Mouse (Mus musculus) neural tube, embryonic 10.5 days (tissue): ENCODE measurements around the gene Gm42906.

Experiments
- DNase-seq: peaks from one replicate; pipeline ENCODE4 v3.0.0-alpha.2; 2017; ENCODE audit warnings: low spot score; ENCODE audit errors: extremely low spot score

Gene Gm42906

GRCm38 (mm10) chr5:151111080-151111871, 316.7 kb downstream of the Gm42906 start:
- no peak for DNase-seq

- DNase-seq: no peak
Observed at GRCm38 (mm10) chr5:151110461-151110908, 317.5 kb downstream of the Gm42906 start.

DNA sequence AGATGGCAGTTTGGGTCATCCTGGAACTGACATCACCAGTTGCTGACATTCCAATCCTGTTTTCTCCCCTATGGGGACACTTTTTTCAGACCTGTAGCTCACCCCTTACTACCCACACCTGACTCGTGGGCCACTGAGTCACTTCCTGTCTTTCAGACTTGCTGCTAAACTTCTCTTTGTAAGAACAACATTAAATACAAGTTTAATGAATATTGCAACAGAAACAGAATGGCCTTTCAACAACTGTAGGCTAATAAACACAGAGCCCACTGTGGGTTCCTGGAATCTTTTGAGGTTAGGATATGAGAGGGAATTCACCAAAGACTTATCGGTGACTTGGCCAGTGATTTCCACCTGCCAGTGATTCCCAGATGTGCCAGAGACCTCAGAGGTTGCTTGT, 318.1 kb downstream of the Gm42906 start:
- DNase-seq: no peak

DNA sequence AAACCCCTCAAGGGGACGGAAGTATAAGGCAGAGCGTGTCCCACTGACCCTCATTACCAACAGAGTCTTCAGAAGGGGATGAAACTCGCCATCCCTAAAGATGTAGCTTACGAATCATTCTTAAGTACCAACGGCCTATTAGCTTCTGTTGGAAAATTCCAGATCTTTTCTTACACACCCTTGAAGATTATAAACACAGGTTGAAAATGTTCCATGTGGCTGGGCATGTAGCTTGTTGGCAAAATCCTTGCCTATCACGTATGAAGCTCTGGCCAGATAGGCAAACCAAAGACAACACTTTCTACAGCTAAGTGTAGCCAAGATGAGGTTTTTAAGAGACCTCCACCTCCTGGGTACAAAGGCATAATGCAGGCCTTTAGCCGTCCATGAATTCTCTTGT, 319.0 kb downstream of the Gm42906 start:
- no peak for DNase-seq

- DNase-seq: no peak
Observed at GRCm38 (mm10) chr5:151108291-151108897, 319.6 kb downstream of the Gm42906 start.

DNA sequence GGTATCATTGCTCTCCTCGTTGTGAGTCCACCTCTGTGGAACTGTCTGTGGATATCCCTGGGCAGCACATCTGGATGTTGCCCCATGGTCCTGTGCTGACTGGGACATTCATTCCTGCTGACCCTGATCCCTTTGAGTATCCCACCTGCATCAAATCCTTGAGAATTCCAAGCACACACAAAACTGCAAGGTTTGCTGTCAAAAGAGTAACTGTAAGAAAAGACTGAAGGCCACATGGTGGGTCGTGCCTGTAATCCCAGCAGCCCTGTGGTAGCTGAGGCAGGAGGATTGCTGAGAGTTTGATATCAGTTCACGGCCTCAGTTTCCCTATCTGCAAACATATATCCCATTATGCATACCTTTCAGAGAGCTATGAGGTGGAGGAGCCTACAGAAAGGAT, 321.1 kb downstream of the Gm42906 start:
- no peak for DNase-seq

- DNase-seq: no peak
Observed at GRCm38 (mm10) chr5:151105054-151105971, 322.6 kb downstream of the Gm42906 start.

DNA sequence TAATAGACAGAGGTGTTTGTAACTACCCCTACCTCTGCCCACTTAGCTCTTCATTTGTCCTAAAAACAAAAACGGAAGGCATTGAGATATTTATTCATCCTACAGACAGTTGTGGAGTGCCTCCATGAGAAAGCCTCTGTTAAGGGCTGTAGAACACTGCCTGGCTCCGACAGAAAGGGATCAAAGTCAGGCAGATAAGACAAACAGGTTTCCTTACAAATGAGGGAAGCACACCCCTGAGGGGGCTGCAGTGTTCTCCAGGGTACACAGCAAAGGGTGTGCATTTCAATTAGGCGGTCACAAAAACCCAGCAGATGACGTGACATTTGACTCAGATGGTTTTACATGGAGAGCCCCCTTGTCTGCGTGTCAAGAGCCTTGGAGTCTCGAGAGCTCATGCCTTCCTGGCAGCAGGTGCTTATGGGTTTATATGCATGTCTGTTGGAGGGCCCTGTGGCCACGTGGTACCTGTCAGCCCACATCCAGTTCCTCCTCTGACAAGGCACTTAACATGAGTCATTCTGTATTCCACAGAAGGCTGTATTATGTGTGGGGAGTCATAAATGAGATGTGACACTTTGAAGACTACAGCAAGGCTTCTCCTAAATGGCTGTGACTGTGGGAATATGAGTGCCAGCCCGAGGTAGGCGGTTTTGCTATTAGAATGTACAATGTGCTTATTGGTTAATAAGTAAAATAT, 323.5 kb downstream of the Gm42906 start:
- no peak for DNase-seq

DNA sequence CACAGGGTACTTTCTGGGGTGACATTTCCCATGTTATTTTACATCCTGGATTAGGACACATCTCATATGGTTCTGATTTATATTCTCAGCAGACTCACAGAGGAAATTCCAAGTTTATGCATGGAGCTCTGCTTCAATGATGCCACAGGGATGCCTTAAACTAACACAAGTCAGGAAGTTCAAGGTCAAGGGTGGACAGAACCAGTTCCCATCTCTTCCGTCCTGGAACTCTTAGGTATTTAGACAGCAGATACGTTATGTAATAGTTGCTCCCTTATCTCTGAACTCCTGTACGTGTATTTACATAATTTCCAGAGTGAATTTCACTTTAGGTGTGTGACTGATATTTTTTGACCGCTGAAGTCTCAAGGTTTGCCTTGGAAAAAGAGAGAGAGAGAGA, 324.7 kb downstream of the Gm42906 start:
- no peak for DNase-seq

DNA sequence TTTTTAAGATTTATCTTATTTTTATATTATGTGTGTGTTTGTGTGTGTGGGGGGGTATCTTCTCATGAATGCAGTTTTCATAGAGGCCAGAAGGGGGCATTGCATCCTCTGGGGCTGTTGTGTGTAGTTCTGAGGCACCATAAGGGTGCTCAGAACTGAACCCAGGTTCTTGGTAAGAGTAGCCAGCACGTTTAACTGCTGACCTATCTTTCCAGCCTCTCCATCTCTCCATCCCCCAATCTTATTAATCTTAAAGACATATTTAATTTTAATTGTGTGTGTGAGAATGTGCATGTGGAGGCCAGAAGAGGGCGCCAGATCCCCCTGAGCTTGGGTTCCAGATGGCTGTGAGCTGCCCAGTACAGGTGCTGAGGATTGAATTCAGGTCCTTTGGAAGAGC, 325.7 kb downstream of the Gm42906 start:
- DNase-seq: no peak

DNA sequence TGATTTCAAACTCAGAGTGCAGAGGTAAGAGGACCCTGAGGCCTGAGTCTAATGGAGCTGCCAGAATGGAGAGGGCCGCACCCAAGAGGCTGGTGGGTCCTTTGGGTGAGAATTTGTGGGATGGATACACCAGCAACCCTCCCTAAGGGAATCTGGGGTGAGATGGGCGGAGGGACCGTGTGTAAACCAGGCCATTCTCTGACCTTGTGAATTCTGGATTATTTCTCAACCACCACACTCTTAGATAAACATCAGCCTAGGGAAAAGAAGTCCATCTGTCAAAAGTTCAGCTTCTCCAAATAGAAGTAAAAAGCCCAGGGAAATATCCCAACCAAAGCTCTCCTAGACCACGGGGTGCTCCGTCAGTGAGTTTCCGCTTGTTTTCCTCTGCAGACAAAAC, 332.0 kb downstream of the Gm42906 start:
- no peak for DNase-seq

GRCm38 (mm10) chr5:151092886-151093665, 334.9 kb downstream of the Gm42906 start:
- DNase-seq: no peak

DNA sequence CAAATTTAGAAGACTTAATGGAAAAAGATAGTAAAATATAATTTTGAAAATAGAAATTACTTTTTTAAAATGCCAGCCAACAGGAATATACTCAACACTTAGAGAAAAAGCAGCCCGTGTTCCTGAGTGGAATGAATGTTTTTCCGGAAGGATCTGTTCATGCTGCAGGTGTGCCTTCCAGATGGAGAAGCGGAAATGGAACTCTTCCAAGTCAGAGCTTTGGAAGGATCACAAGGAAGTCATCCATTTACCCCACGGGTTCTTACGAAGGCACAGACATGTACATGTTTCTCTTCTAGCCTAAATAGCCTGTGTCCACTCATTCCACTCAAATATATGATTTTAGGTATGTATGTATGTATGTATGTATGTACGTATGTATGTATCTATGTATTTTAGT, 337.0 kb downstream of the Gm42906 start:
- DNase-seq: no peak

GRCm38 (mm10) chr5:151089201-151089600, 338.8 kb downstream of the Gm42906 start:
- DNase-seq: no peak

GRCm38 (mm10) chr5:151086425-151087202, 341.3 kb downstream of the Gm42906 start:
- no peak for DNase-seq

GRCm38 (mm10) chr5:151085749-151086148, 342.2 kb downstream of the Gm42906 start:
- no peak for DNase-seq

DNA sequence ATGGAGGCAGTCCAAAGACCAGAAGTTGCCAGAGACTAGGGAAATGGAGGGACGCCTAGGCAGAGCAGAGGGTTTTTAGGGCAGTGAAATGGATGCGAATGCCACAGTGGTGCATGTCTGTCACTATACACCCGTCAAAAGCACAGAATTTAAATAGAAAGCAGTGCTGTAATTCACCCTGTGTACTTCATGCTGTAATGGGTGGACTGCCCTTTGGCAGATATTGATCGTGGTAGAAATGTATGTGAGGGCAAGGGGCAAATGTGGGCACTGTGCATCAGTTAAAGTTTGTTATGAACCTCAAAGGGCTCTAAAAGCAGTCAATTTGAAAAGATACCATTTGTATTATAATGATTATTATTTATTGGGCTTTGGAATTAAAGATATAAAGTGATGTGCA, 347.7 kb downstream of the Gm42906 start:
- DNase-seq: no peak

DNA sequence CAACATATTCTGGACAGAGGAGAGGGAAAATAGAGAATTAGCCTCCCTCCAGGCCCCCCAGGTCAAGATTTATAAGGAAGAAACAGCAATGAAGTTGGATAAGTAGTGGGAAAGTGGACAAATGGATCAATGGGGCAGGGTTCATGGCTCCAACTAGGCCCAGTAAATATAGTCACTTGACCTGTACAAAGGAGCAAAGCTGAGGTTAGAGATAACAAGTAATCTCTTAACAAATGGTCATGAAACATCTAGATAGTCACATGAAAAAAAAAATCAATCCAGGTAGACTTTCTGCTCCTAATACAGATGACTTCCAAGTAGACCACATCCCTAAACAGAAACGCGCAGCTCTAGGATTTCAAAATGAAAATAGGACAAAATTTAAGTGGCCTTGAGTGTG, 350.0 kb downstream of the Gm42906 start:
- DNase-seq: no peak

DNA sequence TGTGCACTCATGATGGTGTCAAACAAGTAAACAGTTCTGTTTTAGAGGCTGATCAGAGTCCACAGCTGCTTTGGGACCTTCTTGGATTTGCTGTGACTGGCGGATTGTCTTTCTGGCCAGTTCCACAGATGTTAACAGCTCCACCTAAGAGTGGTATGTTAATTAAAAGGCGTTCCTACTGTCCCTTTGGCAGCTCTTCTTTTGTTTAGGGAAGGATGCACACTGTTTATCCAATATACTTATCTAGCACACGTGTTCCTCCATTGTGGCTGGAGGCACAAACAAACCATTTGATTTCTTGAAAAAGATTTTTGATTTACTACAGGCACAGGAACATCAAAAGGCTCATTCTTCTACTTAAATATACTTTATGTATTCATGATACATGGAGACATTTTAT, 351.0 kb downstream of the Gm42906 start:
- DNase-seq: no peak

GRCm38 (mm10) chr5:151074282-151074681, 353.7 kb downstream of the Gm42906 start:
- DNase-seq: no peak
